Mouse (Mus musculus) limb, embryonic 14.5 days (tissue): Measurements from ENCODE around the gene Ubtf. TPM values are rescaled to one million over a fixed set of nuclear protein-coding genes. Genes with fewer than 3 reads are reported as not detected.

Experiments
- ATAC-seq: fragments of 200-750 bp; cut with Nextera tagmentation; 2 replicates; pipeline ENCODE4 v1.8.0; 2017; ENCODE audit warnings: low read depth, moderate number of reproducible peaks, moderate TSS enrichment; ENCODE audit not compliant: low FRiP score
- DNase-seq: peaks from one replicate; pipeline ENCODE4 v3.0.0-alpha.2; 2015; ENCODE audit warnings: low spot score
- H3K27ac ChIP-seq: fragments of 300-500 bp; sonication (generic); replicated peaks from 2 replicates; pipeline ENCODE4 v1.5.1; 2014; ENCODE audit warnings: low read depth, mild to moderate bottlenecking, low read length, moderate library complexity, mixed read lengths
- H3K27me3 ChIP-seq: fragments of 300-500 bp; sonication (generic); 2 replicates; pipeline ENCODE4 v1.6.1; 2014; ENCODE audit warnings: low read length, mixed read lengths; ENCODE audit not compliant: control insufficient read depth, insufficient read depth
- H3K36me3 ChIP-seq: fragments of 300-500 bp; sonication (generic); 2 replicates; pipeline ENCODE4 v1.6.1; 2014; ENCODE audit warnings: mild to moderate bottlenecking, low read length, moderate library complexity, mixed read lengths; ENCODE audit not compliant: control insufficient read depth, insufficient read depth
- H3K4me1 ChIP-seq: fragments of 300-500 bp; sonication (generic); 2 replicates; pipeline ENCODE4 v1.6.1; 2014; ENCODE audit warnings: antibody characterized with exemption, low read length, mixed read lengths; ENCODE audit not compliant: control insufficient read depth, insufficient read depth
- H3K4me2 ChIP-seq: fragments of 300-500 bp; sonication (generic); replicated peaks from 2 replicates; pipeline ENCODE4 v1.6.1; 2014; ENCODE audit warnings: low read depth, mild to moderate bottlenecking, low read length, moderate library complexity; ENCODE audit not compliant: severe bottlenecking
- H3K4me3 ChIP-seq: fragments of 300-500 bp; sonication (generic); replicated peaks from 2 replicates; pipeline ENCODE4 v1.5.1; 2014; ENCODE audit warnings: low read length
- H3K9ac ChIP-seq: fragments of 300-500 bp; sonication (generic); 2 replicates; pipeline ENCODE4 v1.6.1; 2014; ENCODE audit warnings: mild to moderate bottlenecking, low read depth, low read length, moderate library complexity; ENCODE audit not compliant: severe bottlenecking
- H3K9me3 ChIP-seq: fragments of 300-500 bp; sonication (generic); 2 replicates; pipeline ENCODE4 v1.6.1; 2016; ENCODE audit warnings: low read length; ENCODE audit not compliant: control insufficient read depth
- POLR2A ChIP-seq: fragments of 200-500 bp; IDR thresholded peaks from 2 replicates; pipeline ENCODE4 v1.8.0; 2012; ENCODE audit warnings: inconsistent platforms, mild to moderate bottlenecking, moderate library complexity, borderline replicate concordance; ENCODE audit not compliant: insufficient read depth, insufficient read length; ENCODE audit errors: extremely low read depth
- WGBS: fragments of 180-500 bp; shearing (Covaris S2); extraction: QIAGEN DNeasy Blood & Tissue Kit; methylation state at CpG from one replicate; pipeline ENCODE4 v1.1.7; 2014; 5-methylcytosine and 5-hydroxymethylcytosine counted together
- polyA plus RNA-seq, 2 experiments: library from polyadenylated mRNA; depleted of rRNA in 1 of 2; stranded (reverse) in 1 of 2; unstranded in 1 of 2; fragments of >200 nt; fragmentation: Nextera tagmentation in 1 of 2; extraction: Ambion mirVana in 1 of 2; gene quantifications; 2 replicates each; pipeline versions ENCODE4 v1.2.1 to v1.2.3; 2012 to 2014

Ubtf gene
- polyA plus RNA-seq, 2 experiments: 79.7 to 81.3 TPM

DNA sequence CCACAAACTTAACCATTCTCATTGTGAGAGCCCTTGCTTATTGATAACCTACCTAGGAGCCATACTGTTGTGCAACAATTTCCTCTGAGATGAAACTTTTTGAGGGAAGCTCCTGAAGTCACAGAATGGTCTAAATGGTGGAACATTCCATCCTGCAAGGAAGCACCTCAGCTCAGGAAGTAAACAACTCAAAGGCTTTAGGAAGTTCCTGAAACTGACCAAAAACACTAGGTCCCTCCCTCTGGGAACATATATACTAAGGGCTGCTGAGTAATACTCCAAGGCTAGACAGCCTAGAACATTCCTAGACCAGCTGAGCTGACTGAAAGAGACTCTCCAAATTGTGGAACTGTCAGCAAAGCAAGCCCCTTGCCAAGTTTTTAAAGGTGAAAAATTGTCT lies 13.5 kb upstream of the Ubtf start:
- H3K27me3 ChIP-seq: no peaks in the 10 kb centered on the region
- TF ChIP-seq POLR2A: no peak

GRCm38 (mm10) chr11:102331806-102332205 lies 12.3 kb upstream of the Ubtf start:
- Histone ChIP-seq H3K4me1 (no peaks in the 10 kb centered on the region), H3K9me3 (no peaks in the 10 kb centered on the region), H3K27ac (no peak overlapping the region), H3K4me3 (no peak overlapping the region), H3K9ac (no peak overlapping the region), H3K4me2 (no peak overlapping the region), H3K36me3 (no peaks in the 10 kb centered on the region), H3K27me3 (no peaks in the 10 kb centered on the region)
- WGBS: 50% methylated on average over 4 of the region's 4 CpGs
- DNase-seq (no peak), ATAC-seq (no peak)
- TF ChIP-seq POLR2A: no peak

More for the DNA sequence above, 13.5 kb upstream of the Ubtf start:
- no peak overlapping the region for H3K27ac ChIP-seq
- no peak overlapping the region for H3K4me2 ChIP-seq
- H3K36me3 ChIP-seq: no peaks in the 10 kb centered on the region
- DNase-seq (no peak), ATAC-seq (no peak)
- no peaks in the 10 kb centered on the region for H3K9me3 ChIP-seq
- H3K4me1 ChIP-seq: no peaks in the 10 kb centered on the region
- no peak overlapping the region for H3K9ac ChIP-seq
- no peak overlapping the region for H3K4me3 ChIP-seq

DNA sequence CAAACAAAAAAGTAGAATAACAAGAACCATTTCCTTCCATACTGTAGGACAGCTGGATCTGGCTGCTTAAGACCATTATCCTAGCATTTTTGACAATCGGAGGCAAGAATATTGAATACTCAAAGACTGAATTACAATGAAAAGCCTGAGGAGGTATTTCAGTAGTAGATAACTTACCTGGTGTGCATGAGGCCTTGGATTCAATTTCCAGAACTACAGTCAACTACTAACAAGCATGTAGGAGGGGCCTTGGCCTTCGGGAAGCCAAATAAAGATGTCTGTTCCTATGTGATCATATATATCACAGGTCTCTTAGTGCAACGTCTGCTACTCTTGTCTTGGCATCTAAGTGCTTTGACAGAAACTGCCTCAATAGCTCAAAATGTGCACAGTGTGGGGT lies 10.5 kb upstream of the Ubtf start:
- no peaks in the 10 kb centered on the region for H3K4me1 ChIP-seq
- H3K4me3 ChIP-seq: no peak overlapping the region
- no peak overlapping the region for H3K4me2 ChIP-seq
- no peak overlapping the region for H3K27ac ChIP-seq
- 74% methylated on average over 3 of the region's 3 CpGs for WGBS
- no peaks in the 10 kb centered on the region for H3K27me3 ChIP-seq
- no peaks in the 10 kb centered on the region for H3K9me3 ChIP-seq
- TF ChIP-seq POLR2A: no peak
- H3K9ac ChIP-seq: no peak overlapping the region
- no peaks in the 10 kb centered on the region for H3K36me3 ChIP-seq
- DNase-seq: no peak
- ATAC-seq: no peak

- no peaks in the 10 kb centered on the region for H3K9me3 ChIP-seq
- no peak overlapping the region for H3K4me3 ChIP-seq
- H3K4me1 ChIP-seq: no peaks in the 10 kb centered on the region
- H3K27ac ChIP-seq: no peak overlapping the region
- DNase-seq: no peak
- no peak for ATAC-seq
- H3K36me3 ChIP-seq: no peaks in the 10 kb centered on the region
- TF ChIP-seq POLR2A: no peak
- H3K9ac ChIP-seq: no peak overlapping the region
- H3K4me2 ChIP-seq: no peak overlapping the region
- no peaks in the 10 kb centered on the region for H3K27me3 ChIP-seq
Measured at GRCm38 (mm10) chr11:102329518-102329917, 10.0 kb upstream of the Ubtf start.

DNA sequence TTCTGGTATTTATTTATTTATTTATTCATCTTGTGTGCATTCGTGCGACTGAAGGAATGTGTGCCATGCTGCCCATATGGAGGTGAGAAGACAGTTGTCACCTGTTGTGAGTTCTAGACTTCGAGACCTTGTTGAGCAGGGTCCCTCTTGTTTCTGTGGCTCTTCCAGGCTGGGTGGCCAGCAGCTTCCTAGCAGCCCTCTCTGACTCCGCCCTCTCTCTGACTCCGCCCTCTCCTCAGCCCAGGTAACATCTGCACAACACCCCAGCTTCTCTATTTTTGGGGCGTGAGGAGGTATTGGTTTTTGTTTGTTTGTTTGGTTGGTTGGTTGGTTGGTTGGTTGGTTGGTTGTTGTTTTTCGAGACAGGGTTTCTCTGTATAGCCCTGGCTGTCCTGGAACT lies 8.3 kb upstream of the Ubtf start:
- H3K27me3 ChIP-seq: no peaks in the 10 kb centered on the region
- DNase-seq (no peak), ATAC-seq (no peak)
- H3K27ac ChIP-seq: no peak overlapping the region
- no peaks in the 10 kb centered on the region for H3K36me3 ChIP-seq
- WGBS: 77% methylated on average over 7 of the region's 7 CpGs
- no peak overlapping the region for H3K9ac ChIP-seq
- no peaks in the 10 kb centered on the region for H3K4me1 ChIP-seq
- no peak for TF ChIP-seq POLR2A
- no peaks in the 10 kb centered on the region for H3K9me3 ChIP-seq
- H3K4me2 ChIP-seq: no peak overlapping the region
- no peak overlapping the region for H3K4me3 ChIP-seq

DNA sequence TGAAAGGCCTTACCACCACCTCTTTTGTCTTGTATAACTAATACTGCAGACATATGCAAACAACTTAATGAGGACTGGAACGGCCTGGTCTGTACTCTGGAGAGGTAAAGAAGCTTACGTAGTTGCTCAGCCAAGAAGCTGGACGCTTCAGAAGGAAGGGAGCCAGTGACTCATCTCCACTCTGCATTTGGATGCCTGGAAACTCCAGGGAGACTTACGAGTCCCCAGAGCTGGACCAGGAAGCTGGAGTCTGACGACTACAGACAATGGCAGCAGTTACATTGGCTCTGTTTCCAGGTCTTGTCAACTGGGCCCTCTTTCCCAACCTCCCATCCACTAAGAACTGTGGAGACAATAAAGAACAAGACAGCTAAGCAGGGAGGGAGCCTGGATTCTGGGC lies 7.7 kb upstream of the Ubtf start:
- WGBS: 67% methylated on average over 5 of the region's 5 CpGs
- DNase-seq (no peak), ATAC-seq (no peak)
- H3K27ac ChIP-seq: no peak overlapping the region
- no peak overlapping the region for H3K4me2 ChIP-seq
- TF ChIP-seq POLR2A: no peak
- no peak overlapping the region for H3K4me3 ChIP-seq
- no peaks in the 10 kb centered on the region for H3K27me3 ChIP-seq
- H3K9ac ChIP-seq: no peak overlapping the region
- H3K9me3 ChIP-seq: no peaks in the 10 kb centered on the region
- H3K36me3 ChIP-seq: no peaks in the 10 kb centered on the region
- H3K4me1 ChIP-seq: no peaks in the 10 kb centered on the region
